In genomic region chr2:132283236-132284070, GRCm38 (mm10) we compare ENCODE assay signal across 8 mouse cellular contexts. TPM values are rescaled to one million over a fixed set of nuclear protein-coding genes. Genes with fewer than 3 reads are reported as not detected.
DNase-seq lines count a peak whose midpoint lies in the region; ATAC-seq and TF ChIP-seq lines count a peak whose summit lies in the region.

No protein-coding gene starts in this region.

- intact Hi-C loops in gastrocnemius, adult 2 months (cut with DNase I) = no loop called here

- H3K4me3 ChIP-seq in gastrocnemius, adult 2 months = peak overlapping the region; percentile 53
- no peak overlapping the region for H3K4me3 ChIP-seq in neural tube, embryonic 11.5 days (ENCODE audit: low read depth, low read length)
- no peak overlapping the region for H3K4me3 ChIP-seq in liver, embryonic 13.5 days (replicated peaks)
- H3K4me3 ChIP-seq in stomach, postnatal 0 days (ENCODE audit: low read depth, low read length) = no peak overlapping the region

- no peaks in the 10 kb centered on the region for H3K27me3 ChIP-seq in neural tube, embryonic 11.5 days (ENCODE audit: control insufficient read depth, insufficient read depth, low read length)
- no peaks in the 10 kb centered on the region for H3K27me3 ChIP-seq in liver, embryonic 13.5 days
- H3K27me3 ChIP-seq in stomach, postnatal 0 days (ENCODE audit: control insufficient read depth, insufficient read depth, low read length) = no peaks in the 10 kb centered on the region

- WGBS in neural tube, embryonic 11.5 days = 77% methylated on average over 15 of the region's 15 CpGs
- WGBS in liver, embryonic 13.5 days (ENCODE audit: insufficient replicate concordance) = 55% methylated on average over 15 of the region's 15 CpGs
- 43% methylated on average over 15 of the region's 15 CpGs for WGBS in stomach, postnatal 0 days

- TF ChIP-seq CTCF in gastrocnemius, adult 2 months (IDR thresholded peaks at IDR 0.05) = no peak
- TF ChIP-seq CTCF in stomach, postnatal 0 days (IDR thresholded peaks at IDR 0.05; ENCODE audit: low read depth) = no peak

- H3K4me2 ChIP-seq in neural tube, embryonic 11.5 days (ENCODE audit: low read depth) = no peak overlapping the region
- H3K4me2 ChIP-seq in liver, embryonic 13.5 days = no peak overlapping the region
- H3K4me2 ChIP-seq in stomach, postnatal 0 days (replicated peaks; ENCODE audit: low read depth) = no peak overlapping the region

- TF ChIP-seq EP300 in stomach, postnatal 0 days (optimal IDR thresholded peaks at IDR 0.05) = no peak

- H3K27ac ChIP-seq in gastrocnemius, adult 2 months = peak overlapping the region; percentile 87
- H3K27ac ChIP-seq in neural tube, embryonic 11.5 days (ENCODE audit: low read depth, low read length) = no peak overlapping the region
- H3K27ac ChIP-seq in liver, embryonic 13.5 days = peak overlapping the region; percentile 41; the same call in 1 of the 2 replicates
- peak overlapping the region; percentile 81 for H3K27ac ChIP-seq in stomach, postnatal 0 days (replicated peaks)

- DNase-seq in gastrocnemius, adult 2 months = no peak
- no peak for DNase-seq in gastrocnemius, postnatal 4 days (ENCODE audit: low spot score in 2 of 2)
- peak; percentile 25 for DNase-seq in neural tube, embryonic 11.5 days (ENCODE audit: low spot score)
- no peak for DNase-seq in neural tube, embryonic 10.5 days (ENCODE audit: extremely low spot score, low spot score)
- no peak for DNase-seq in liver, embryonic 13.5 days
- peak; percentile 73 for DNase-seq in stomach, postnatal 0 days (ENCODE audit: low spot score)
- DNase-seq in left cerebral cortex, adult 18-20 months (ENCODE audit: low spot score in 2 of 2) = no peak
- no peak for DNase-seq in lung, postnatal 14 days

- no peaks in the 10 kb centered on the region for H3K9me3 ChIP-seq in neural tube, embryonic 11.5 days (ENCODE audit: control insufficient read depth, low read length)
- H3K9me3 ChIP-seq in liver, embryonic 13.5 days (replicated peaks) = no peaks in the 10 kb centered on the region
- no peaks in the 10 kb centered on the region for H3K9me3 ChIP-seq in stomach, postnatal 0 days (ENCODE audit: control insufficient read depth, low read length)

- ATAC-seq in neural tube, embryonic 11.5 days (ENCODE audit: insufficient read depth, low FRiP score, low TSS enrichment) = no peak
- peak; percentile 56 for ATAC-seq in liver, embryonic 13.5 days (ENCODE audit: low read depth)
- ATAC-seq in stomach, postnatal 0 days (ENCODE audit: low FRiP score, low TSS enrichment) = peak; percentile 73

- H3K4me1 ChIP-seq in neural tube, embryonic 11.5 days (ENCODE audit: control insufficient read depth, insufficient read depth, low read length) = peaks cover 15% of the 10 kb centered on the region; the same call in 1 of the 2 replicates
- H3K4me1 ChIP-seq in liver, embryonic 13.5 days (replicated peaks) = peaks cover 56% of the 10 kb centered on the region
- H3K4me1 ChIP-seq in stomach, postnatal 0 days (replicated peaks; ENCODE audit: control insufficient read depth, insufficient read depth) = peaks cover 7% of the 10 kb centered on the region

- H3K36me3 ChIP-seq in neural tube, embryonic 11.5 days (ENCODE audit: control insufficient read depth, insufficient read depth, low read length) = no peaks in the 10 kb centered on the region
- H3K36me3 ChIP-seq in liver, embryonic 13.5 days = 0 out of 2 replicates have a peak, but pooled peaks cover 3% of the 10 kb centered on the region
- no peaks in the 10 kb centered on the region; the same call in 1 of the 2 replicates for H3K36me3 ChIP-seq in stomach, postnatal 0 days (ENCODE audit: control insufficient read depth, insufficient read depth, low read length)

- H3K9ac ChIP-seq in neural tube, embryonic 11.5 days (ENCODE audit: low read length) = no peak overlapping the region
- 0 out of 2 replicates have a peak overlapping the region, but pooled peaks have one; percentile 9 for H3K9ac ChIP-seq in liver, embryonic 13.5 days
- peak overlapping the region; percentile 38; the same call in 1 of the 2 replicates for H3K9ac ChIP-seq in stomach, postnatal 0 days (ENCODE audit: low read length)

RNA-seq across cellular contexts. Expression of gene Cds2, which starts 20.5 kb away (rescaled TPM):
- total RNA-seq in gastrocnemius, adult 2 months (2021) = 10 to 100 TPM; 13.0 to 17.7 TPM
- total RNA-seq in gastrocnemius, postnatal 4 days (2021) = 10 to 100 TPM; 29.9 to 39.3 TPM
- polyA plus RNA-seq in neural tube, embryonic 11.5 days (2014; fragmentation: Nextera tagmentation; extraction: Ambion mirVana) = 35.8 and 37.6 TPM in 2 replicates
- 10.2 and 13.3 TPM in 2 replicates for polyA plus RNA-seq in liver, embryonic 13.5 days (2015; fragmentation: Nextera tagmentation; extraction: Ambion mirVana)
- 12.6 and 13.1 TPM in 2 replicates for polyA plus RNA-seq in stomach, postnatal 0 days (2015; fragmentation: Nextera tagmentation; extraction: Ambion mirVana)
- total RNA-seq in left cerebral cortex, adult 18-20 months (2021) = 100 to 1,000 TPM; 251 to 285 TPM

RNA-seq across cellular contexts. Expression of gene Pcna, which starts 30.3 kb away (rescaled TPM):
- 10 to 100 TPM; 19.0 to 22.9 TPM for total RNA-seq in gastrocnemius, adult 2 months (2021)
- 10 to 100 TPM; 91.8 to 92.0 TPM for total RNA-seq in gastrocnemius, postnatal 4 days (2021)
- polyA plus RNA-seq in neural tube, embryonic 11.5 days (2014; fragmentation: Nextera tagmentation; extraction: Ambion mirVana) = 314 and 334 TPM in 2 replicates
- polyA plus RNA-seq in liver, embryonic 13.5 days (2015; fragmentation: Nextera tagmentation; extraction: Ambion mirVana) = 369 and 404 TPM in 2 replicates
- polyA plus RNA-seq in stomach, postnatal 0 days (2015; fragmentation: Nextera tagmentation; extraction: Ambion mirVana) = 108 and 110 TPM in 2 replicates
- total RNA-seq in left cerebral cortex, adult 18-20 months (2021) = 10 to 100 TPM; 45.8 to 48.0 TPM

RNA-seq across cellular contexts. Expression of gene Tmem230, which starts 35.8 kb away (rescaled TPM):
- 10 to 100 TPM; 23.2 to 28.1 TPM for total RNA-seq in gastrocnemius, adult 2 months (2021)
- 10 to 100 TPM; 23.0 to 25.1 TPM for total RNA-seq in gastrocnemius, postnatal 4 days (2021)
- polyA plus RNA-seq in neural tube, embryonic 11.5 days (2014; fragmentation: Nextera tagmentation; extraction: Ambion mirVana) = 58.8 and 59.0 TPM in 2 replicates
- 17.5 and 21.7 TPM in 2 replicates for polyA plus RNA-seq in liver, embryonic 13.5 days (2015; fragmentation: Nextera tagmentation; extraction: Ambion mirVana)
- polyA plus RNA-seq in stomach, postnatal 0 days (2015; fragmentation: Nextera tagmentation; extraction: Ambion mirVana) = 28.6 and 29.4 TPM in 2 replicates
- total RNA-seq in left cerebral cortex, adult 18-20 months (2021) = 10 to 100 TPM; 33.7 to 36.4 TPM

Comparison
In these comparisons a context has a peak if more than half of its experiments do, and no peak if none do; other contexts are left out.
1. DNase-seq: peak in neural tube, embryonic 11.5 days (single experiment) and stomach, postnatal 0 days (single experiment); none in gastrocnemius, adult 2 months (single experiment), gastrocnemius, postnatal 4 days (0 of 2), neural tube, embryonic 10.5 days (single experiment), liver, embryonic 13.5 days (single experiment), left cerebral cortex, adult 18-20 months (0 of 2) and lung, postnatal 14 days (single experiment).
2. RNA of gene Cds2, which starts 20.5 kb away (total RNA-seq): 251 to 285 TPM in left cerebral cortex, adult 18-20 months; 29.9 to 39.3 TPM in gastrocnemius, postnatal 4 days and 13.0 to 17.7 TPM in gastrocnemius, adult 2 months; every median in the first group is over 4 times any median in the second.